Mouse (Mus musculus) MEL (cell line): ENCODE data around the gene Ncapd3. TPM values are rescaled to one million over a fixed set of nuclear protein-coding genes. Genes with fewer than 3 reads are reported as not detected.

Experiments used
- DNase-seq: peaks from one replicate; pipeline ENCODE4 v3.0.0; 2011; ENCODE audit warnings: low read depth, low spot score
- H3K27ac ChIP-seq: 2 replicates; pipeline ENCODE4 v1.5.1; 2012; ENCODE audit warnings: low read depth, mild to moderate bottlenecking, control low read depth, low read length, moderate library complexity; ENCODE audit not compliant: control insufficient read depth
- H3K27me3 ChIP-seq, 2 experiments: fragments of 150-350 bp in 1 of 2; sonication (generic) in 1 of 2; 2 replicates each; pipeline ENCODE4 v1.6.1; 2012; ENCODE audit warnings: low read length in 2 of 2, mild to moderate bottlenecking in 2 of 2, improper control_type of control experiment in 1 of 2, moderate library complexity in 1 of 2; ENCODE audit not compliant: insufficient read depth in 2 of 2, control insufficient read depth in 1 of 2
- H3K36me3 ChIP-seq, 2 experiments: 2 replicates each; pipeline ENCODE4 v1.6.1; 2012 to 2014; ENCODE audit warnings: low read length in 2 of 2, improper control_type of control experiment in 1 of 2, inconsistent platforms in 1 of 2, mild to moderate bottlenecking in 1 of 2; ENCODE audit not compliant: insufficient read depth in 2 of 2, control insufficient read depth in 1 of 2
- H3K4me1 ChIP-seq, 2 experiments: fragments of 150-350 bp in 1 of 2; sonication (generic) in 1 of 2; 2 replicates each; pipeline ENCODE4 v1.6.1; 2012; ENCODE audit warnings: low read length in 2 of 2, improper control_type of control experiment in 1 of 2, mild to moderate bottlenecking in 1 of 2; ENCODE audit not compliant: insufficient read depth in 2 of 2, control insufficient read depth in 1 of 2
- H3K4me3 ChIP-seq, 2 experiments: fragments of 150-350 bp in 1 of 2; sonication (generic) in 1 of 2; 2 replicates each; pipeline ENCODE4 v1.5.1; 2012; ENCODE audit warnings: low read depth in 2 of 2, low read length in 2 of 2, mild to moderate bottlenecking in 2 of 2, moderate library complexity in 2 of 2, control low read depth in 1 of 2, improper control_type of control experiment in 1 of 2; ENCODE audit not compliant: control insufficient read depth in 1 of 2, insufficient read depth in 1 of 2
- H3K79me2 ChIP-seq: 2 replicates; pipeline ENCODE4 v1.6.1; 2012; ENCODE audit warnings: mild to moderate bottlenecking, low read length, moderate library complexity; ENCODE audit not compliant: control insufficient read depth, poor library complexity, insufficient read depth
- H3K9ac ChIP-seq: 2 replicates; pipeline ENCODE4 v1.6.1; 2012; ENCODE audit warnings: low read depth, mild to moderate bottlenecking, control low read depth, low read length, moderate library complexity; ENCODE audit not compliant: control insufficient read depth, poor library complexity, severe bottlenecking
- H3K9me3 ChIP-seq: fragments of 150-350 bp; sonication (generic); replicated peaks from 2 replicates; pipeline ENCODE4 v1.6.1; 2012; ENCODE audit warnings: mild to moderate bottlenecking, low read length, improper control_type of control experiment, moderate library complexity; ENCODE audit not compliant: insufficient read depth
- BHLHE40 ChIP-seq: IDR thresholded peaks from 2 replicates; pipeline ENCODE4 v1.6.1; 2012; ENCODE audit warnings: low read depth, mild to moderate bottlenecking, inconsistent platforms, low read length, improper control_type of control experiment, borderline replicate concordance
- CHD2 ChIP-seq: IDR thresholded peaks from 2 replicates; pipeline ENCODE4 v1.6.1; 2011; ENCODE audit warnings: low read length, improper control_type of control experiment
- CTCF ChIP-seq, 3 experiments: IDR thresholded peaks in 2 of 3; conservative IDR thresholded peaks in 1 of 3; 2 replicates each; pipeline ENCODE4 v1.5.1; 2011 to 2012; ENCODE audit warnings: low read length in 3 of 3, low read depth in 2 of 3, mild to moderate bottlenecking in 2 of 3, improper control_type of control experiment in 1 of 3, inconsistent platforms in 1 of 3, mixed read lengths in 1 of 3, moderate library complexity in 1 of 3; ENCODE audit not compliant: control insufficient read depth in 1 of 3, insufficient read depth in 1 of 3, poor library complexity in 1 of 3, severe bottlenecking in 1 of 3
- ETS1 ChIP-seq: IDR thresholded peaks from 2 replicates; pipeline ENCODE4 v1.6.1; 2012; ENCODE audit warnings: low read depth, mild to moderate bottlenecking, inconsistent platforms, low read length, improper control_type of control experiment, moderate library complexity
- GABPA ChIP-seq: IDR thresholded peaks from 2 replicates; pipeline ENCODE4 v1.6.1; 2012; ENCODE audit warnings: low read depth, mild to moderate bottlenecking, inconsistent platforms, low read length, improper control_type of control experiment, moderate library complexity
- GATA1 ChIP-seq: IDR thresholded peaks from 2 replicates; pipeline ENCODE4 v1.6.1; 2011; ENCODE audit warnings: low read depth, low read length, improper control_type of control experiment
- HCFC1 ChIP-seq: IDR thresholded peaks from 2 replicates; pipeline ENCODE4 v1.6.1; 2012; ENCODE audit warnings: low read depth, mild to moderate bottlenecking, inconsistent platforms, low read length, improper control_type of control experiment, moderate library complexity
- MAFK ChIP-seq: IDR thresholded peaks from 2 replicates; pipeline ENCODE4 v1.6.1; 2011; ENCODE audit warnings: low read depth, mild to moderate bottlenecking, low read length, improper control_type of control experiment, borderline replicate concordance
- MAX ChIP-seq: IDR thresholded peaks from 2 replicates; pipeline ENCODE4 v1.6.1; 2011; ENCODE audit warnings: low read length, improper control_type of control experiment
- MAZ ChIP-seq: IDR thresholded peaks from 2 replicates; pipeline ENCODE4 v1.6.1; 2012; ENCODE audit warnings: low read depth, mild to moderate bottlenecking, inconsistent platforms, low read length, improper control_type of control experiment
- MEF2A ChIP-seq: IDR thresholded peaks from 2 replicates; pipeline ENCODE4 v1.6.1; 2014; ENCODE audit warnings: low read depth, mild to moderate bottlenecking, inconsistent platforms, low read length, improper control_type of control experiment; ENCODE audit not compliant: poor library complexity, insufficient replicate concordance, severe bottlenecking; ENCODE audit errors: extremely low read depth
- MYB ChIP-seq: IDR thresholded peaks from 2 replicates; pipeline ENCODE4 v1.6.1; 2011; ENCODE audit warnings: mild to moderate bottlenecking, low read depth, low read length, improper control_type of control experiment
- MYC ChIP-seq: IDR thresholded peaks from 2 replicates; pipeline ENCODE4 v1.6.1; 2011; ENCODE audit warnings: low read depth, mild to moderate bottlenecking, low read length, improper control_type of control experiment, moderate library complexity
- NELFE ChIP-seq: IDR thresholded peaks from 2 replicates; pipeline ENCODE4 v1.6.1; 2011; ENCODE audit warnings: low read depth, low read length, improper control_type of control experiment
- NRF1 ChIP-seq: IDR thresholded peaks from 2 replicates; pipeline ENCODE4 v1.6.1; 2014; ENCODE audit warnings: low read depth, mild to moderate bottlenecking, inconsistent platforms, low read length, improper control_type of control experiment, moderate library complexity; ENCODE audit not compliant: poor library complexity, insufficient read depth, severe bottlenecking
- POLR2A ChIP-seq, 2 experiments: IDR thresholded peaks; 2 replicates each; pipeline ENCODE4 v1.6.1; 2011 to 2012; ENCODE audit warnings: low read length in 2 of 2, mild to moderate bottlenecking in 2 of 2, control low read depth in 1 of 2, improper control_type of control experiment in 1 of 2, low read depth in 1 of 2, moderate library complexity in 1 of 2; ENCODE audit not compliant: control insufficient read depth in 1 of 2, insufficient read depth in 1 of 2, poor library complexity in 1 of 2
- POLR2AphosphoS5 ChIP-seq: IDR thresholded peaks from 2 replicates; pipeline ENCODE4 v1.6.1; 2012; ENCODE audit warnings: low read depth, borderline replicate concordance, mild to moderate bottlenecking, inconsistent platforms, low read length, moderate library complexity, mixed read lengths
- RAD21 ChIP-seq: IDR thresholded peaks from 2 replicates; pipeline ENCODE4 v1.6.1; 2011; ENCODE audit warnings: mild to moderate bottlenecking, low read depth, low read length, improper control_type of control experiment
- SIN3A ChIP-seq: IDR thresholded peaks from 2 replicates; pipeline ENCODE4 v1.6.1; 2012; ENCODE audit warnings: low read length, improper control_type of control experiment, inconsistent platforms
- SMC3 ChIP-seq: IDR thresholded peaks from 2 replicates; pipeline ENCODE4 v1.6.1; 2011; ENCODE audit warnings: low read depth, low read length, improper control_type of control experiment
- TAL1 ChIP-seq: IDR thresholded peaks from 2 replicates; pipeline ENCODE4 v1.6.1; 2012; ENCODE audit warnings: mild to moderate bottlenecking, inconsistent platforms, low read length, moderate library complexity, mixed read lengths
- TCF12 ChIP-seq: IDR thresholded peaks from 2 replicates; pipeline ENCODE4 v1.6.1; 2014; ENCODE audit warnings: low read depth, mild to moderate bottlenecking, inconsistent platforms, low read length, improper control_type of control experiment, moderate library complexity
- UBTF ChIP-seq: IDR thresholded peaks from 2 replicates; pipeline ENCODE4 v1.6.1; 2012; ENCODE audit warnings: low read depth, mild to moderate bottlenecking, inconsistent platforms, low read length, improper control_type of control experiment, moderate library complexity, borderline replicate concordance; ENCODE audit not compliant: insufficient read depth
- USF2 ChIP-seq, 2 experiments: IDR thresholded peaks; 2 replicates each; pipeline ENCODE4 v1.6.1; 2011 to 2012; ENCODE audit warnings: improper control_type of control experiment in 2 of 2, low read length in 2 of 2, borderline replicate concordance in 1 of 2, inconsistent platforms in 1 of 2, low read depth in 1 of 2, mild to moderate bottlenecking in 1 of 2; ENCODE audit not compliant: insufficient read depth in 1 of 2
- ZC3H11A ChIP-seq: IDR thresholded peaks from 2 replicates; pipeline ENCODE4 v1.6.1; 2012; ENCODE audit warnings: low read depth, mild to moderate bottlenecking, inconsistent platforms, low read length, improper control_type of control experiment
- ZKSCAN1 ChIP-seq: IDR thresholded peaks from 2 replicates; pipeline ENCODE4 v1.6.1; 2012; ENCODE audit warnings: low read depth, mild to moderate bottlenecking, inconsistent platforms, low read length, improper control_type of control experiment, moderate library complexity
- polyA plus RNA-seq, 2 experiments: library from polyadenylated mRNA; stranded (reverse) in 1 of 2; unstranded in 1 of 2; fragments of >175 nt in 1 of 2; fragments of >200 nt in 1 of 2; gene quantifications; 2 replicates each; pipeline versions ENCODE4 v1.2.1 to v1.2.4; 2012; ENCODE audit warnings: low replicate concordance in 2 of 2, low read depth in 1 of 2; ENCODE audit not compliant: insufficient read length in 2 of 2, insufficient read depth in 1 of 2, missing spikeins in 1 of 2
- total RNA-seq: library from RNA; depleted of rRNA; stranded (reverse); fragments of 300-350 nt; gene quantifications from 2 replicates; pipeline ENCODE4 v1.2.3, GENCODE M21; 2012

Gene Ncapd3
- total and polyA plus RNA-seq, 3 experiments = 28.7 to 36.5 TPM; not detected in 1

DNA sequence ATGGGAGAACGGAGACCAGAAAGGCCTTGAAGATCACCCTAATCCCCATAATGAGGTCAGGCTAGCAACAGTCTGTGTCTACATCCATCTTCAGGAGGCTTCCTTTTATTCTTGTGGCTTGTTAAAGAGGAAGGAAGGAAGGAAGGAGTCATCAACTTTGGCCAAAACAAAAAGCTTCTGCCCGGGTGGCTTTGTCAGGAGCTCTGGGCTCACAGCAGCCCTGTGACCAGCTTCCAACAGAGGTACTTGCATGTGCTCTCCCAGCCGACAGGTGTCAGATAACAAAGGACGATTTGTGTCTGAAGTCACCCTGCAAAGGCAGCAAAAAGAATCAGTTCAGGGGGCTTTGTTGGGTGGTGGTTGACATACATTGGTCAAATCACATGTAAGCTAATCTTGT, 68.1 kb downstream of the Ncapd3 start:
- no peaks in the 10 kb centered on the region for H3K9me3 ChIP-seq
- TF ChIP-seq UBTF = no peak
- TF ChIP-seq NRF1 = no peak
- no peak for TF ChIP-seq TAL1
- no peak for TF ChIP-seq BHLHE40
- TF ChIP-seq POLR2A (IDR thresholded peaks at IDR 0.05; ENCODE audit: control insufficient read depth in 1 of 2, insufficient read depth in 1 of 2, low read depth in 1 of 2, low read length in 2 of 2, poor library complexity in 1 of 2) = no peak
- TF ChIP-seq NELFE = no peak
- no peak for TF ChIP-seq ZKSCAN1
- TF ChIP-seq ZC3H11A = no peak
- TF ChIP-seq CHD2 = no peak
- no peaks in the 10 kb centered on the region for H3K79me2 ChIP-seq
- H3K27ac ChIP-seq = no peak overlapping the region
- no peak overlapping the region for H3K9ac ChIP-seq
- DNase-seq = no peak
- H3K4me3 ChIP-seq = no peak overlapping the region
- peaks cover 0 to 5% of the 10 kb centered on the region in 2 experiments; a peak in 2 of 4 replicates for H3K36me3 ChIP-seq
- H3K27me3 ChIP-seq = no peaks in the 10 kb centered on the region
- H3K4me1 ChIP-seq = no peaks in the 10 kb centered on the region

DNA sequence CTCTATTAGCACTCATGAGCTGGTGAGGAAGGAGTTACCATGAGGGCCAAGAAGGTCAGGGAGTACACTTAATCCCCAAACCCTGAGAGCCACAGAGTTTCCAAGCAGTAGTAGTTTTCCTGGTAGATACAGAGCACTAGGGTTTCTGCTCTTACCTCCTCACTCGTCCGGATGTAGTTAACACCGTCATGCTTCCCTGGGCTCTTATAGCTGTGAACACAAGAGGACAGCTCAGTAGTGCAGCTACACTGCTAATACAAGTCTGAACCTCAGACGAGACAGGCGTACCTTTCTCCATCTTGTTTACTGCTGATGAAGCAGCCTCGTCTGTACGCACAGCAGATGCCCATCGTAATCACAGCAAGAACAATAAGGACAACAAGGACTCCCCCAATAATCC, 68.6 kb downstream of the Ncapd3 start:
- TF ChIP-seq TCF12 = no peak
- no peak for TF ChIP-seq MYB
- no peak for TF ChIP-seq HCFC1
- TF ChIP-seq MYC = no peak
- TF ChIP-seq GABPA = no peak
- no peak for TF ChIP-seq MAZ
- TF ChIP-seq MEF2A = no peak
- no peak for TF ChIP-seq SMC3
- TF ChIP-seq SIN3A = no peak
- no peak for TF ChIP-seq USF2 (IDR thresholded peaks at IDR 0.05; ENCODE audit: borderline replicate concordance in 1 of 2, insufficient read depth in 1 of 2, low read depth in 1 of 2, low read length in 2 of 2)
- TF ChIP-seq ZC3H11A = no peak
- no peak for TF ChIP-seq MAFK
- no peak for TF ChIP-seq ETS1
- TF ChIP-seq POLR2AphosphoS5 = no peak
- no peak for TF ChIP-seq GATA1
- TF ChIP-seq RAD21 = no peak
- TF ChIP-seq CTCF (IDR thresholded peaks at IDR 0.05 in 2 of 3, conservative IDR thresholded peaks at IDR 0.05 in 1 of 3; ENCODE audit: control insufficient read depth in 1 of 3, insufficient read depth in 1 of 3, low read depth in 2 of 3, low read length in 3 of 3, poor library complexity in 1 of 3, severe bottlenecking in 1 of 3) = no peak
- no peak for TF ChIP-seq TAL1
- TF ChIP-seq NRF1 = no peak
- TF ChIP-seq MAX = no peak
- TF ChIP-seq, all 39 proteins: peak for 0
- peaks cover 0 to 5% of the 10 kb centered on the region in 2 experiments; a peak in 2 of 4 replicates for H3K36me3 ChIP-seq

More for the DNA sequence above, 68.6 kb downstream of the Ncapd3 start:
- Histone ChIP-seq H3K9me3 (no peaks in the 10 kb centered on the region), H3K27ac (no peak overlapping the region), H3K9ac (no peak overlapping the region), H3K79me2 (no peaks in the 10 kb centered on the region), H3K27me3 (no peaks in the 10 kb centered on the region), H3K4me1 (no peaks in the 10 kb centered on the region), H3K4me3 (no peak overlapping the region)
- DNase-seq = no peak
